Mouse (Mus musculus) lung, postnatal 36 days (tissue): Measurements from ENCODE around the gene Fryl.
A peak's percentile ranks its signal among the peaks of the same experiment; 100 is the strongest.

Experiments
- DNase-seq: peaks from one replicate; pipeline ENCODE4 v3.0.0; 2022; ENCODE audit warnings: mixed read lengths

Gene Fryl

GRCm38 (mm10) chr5:73256352-73257065 is at the start of gene Fryl:
Fryl (minus strand) TSS chr5:73256619.
- DNase-seq = peak; percentile 99

GRCm38 (mm10) chr5:73304507-73304906 is 48.1 kb upstream of the Fryl start:
- no peak for DNase-seq

GRCm38 (mm10) chr5:73301601-73302307 is 45.3 kb upstream of the Fryl start:
- no peak for DNase-seq

- no peak for DNase-seq
Observed at GRCm38 (mm10) chr5:73295916-73296315, 39.5 kb upstream of the Fryl start.

- no peak for DNase-seq
Observed at GRCm38 (mm10) chr5:73295016-73295415, 38.6 kb upstream of the Fryl start.

GRCm38 (mm10) chr5:73293458-73293827 is 37.0 kb upstream of the Fryl start:
- DNase-seq = no peak

- DNase-seq = peak; percentile 98
Observed at GRCm38 (mm10) chr5:73292502-73293457, 36.4 kb upstream of the Fryl start, which contains the start of gene Ociad1. Ociad1 (plus strand) TSS chr5:73292784.

GRCm38 (mm10) chr5:73289900-73290299 is 33.5 kb upstream of the Fryl start:
- DNase-seq = no peak

- no peak for DNase-seq
Observed at GRCm38 (mm10) chr5:73286603-73287002, 30.2 kb upstream of the Fryl start.

- DNase-seq = no peak
Observed at GRCm38 (mm10) chr5:73285470-73285978, 29.1 kb upstream of the Fryl start.

- DNase-seq = no peak
Observed at GRCm38 (mm10) chr5:73284046-73284445, 27.6 kb upstream of the Fryl start.

GRCm38 (mm10) chr5:73280567-73280850 is 24.1 kb upstream of the Fryl start:
- DNase-seq = no peak

GRCm38 (mm10) chr5:73279732-73280566 is 23.5 kb upstream of the Fryl start:
- DNase-seq = no peak

- DNase-seq = no peak
Observed at GRCm38 (mm10) chr5:73279190-73279589, 22.8 kb upstream of the Fryl start.

GRCm38 (mm10) chr5:73274941-73275340 is 18.5 kb upstream of the Fryl start:
- no peak for DNase-seq

GRCm38 (mm10) chr5:73273171-73273570 is 16.8 kb upstream of the Fryl start:
- no peak for DNase-seq

GRCm38 (mm10) chr5:73270612-73271011 is 14.2 kb upstream of the Fryl start:
- DNase-seq = no peak

GRCm38 (mm10) chr5:73268636-73269213 is 12.3 kb upstream of the Fryl start:
- peak; percentile 43 for DNase-seq

GRCm38 (mm10) chr5:73265460-73265859 is 9.0 kb upstream of the Fryl start:
- DNase-seq = peak; percentile 28

- DNase-seq = peak; percentile 25
Observed at GRCm38 (mm10) chr5:73264122-73264521, 7.7 kb upstream of the Fryl start.

GRCm38 (mm10) chr5:73257723-73258122 is 1.3 kb upstream of the Fryl start:
- no peak for DNase-seq

- DNase-seq = peak; percentile 36
Observed at GRCm38 (mm10) chr5:73257096-73257495, 677 bp upstream of the Fryl start.
